Mouse (Mus musculus): ENCODE measurements around the gene Polrmt. TPM values are rescaled to one million over a fixed set of nuclear protein-coding genes. Genes with fewer than 3 reads are reported as not detected.

Polrmt gene
- 54.0 and 54.1 TPM in 2 replicates for polyA plus RNA-seq (2016; fragmentation: Nextera tagmentation; extraction: Ambion mirVana)

DNA sequence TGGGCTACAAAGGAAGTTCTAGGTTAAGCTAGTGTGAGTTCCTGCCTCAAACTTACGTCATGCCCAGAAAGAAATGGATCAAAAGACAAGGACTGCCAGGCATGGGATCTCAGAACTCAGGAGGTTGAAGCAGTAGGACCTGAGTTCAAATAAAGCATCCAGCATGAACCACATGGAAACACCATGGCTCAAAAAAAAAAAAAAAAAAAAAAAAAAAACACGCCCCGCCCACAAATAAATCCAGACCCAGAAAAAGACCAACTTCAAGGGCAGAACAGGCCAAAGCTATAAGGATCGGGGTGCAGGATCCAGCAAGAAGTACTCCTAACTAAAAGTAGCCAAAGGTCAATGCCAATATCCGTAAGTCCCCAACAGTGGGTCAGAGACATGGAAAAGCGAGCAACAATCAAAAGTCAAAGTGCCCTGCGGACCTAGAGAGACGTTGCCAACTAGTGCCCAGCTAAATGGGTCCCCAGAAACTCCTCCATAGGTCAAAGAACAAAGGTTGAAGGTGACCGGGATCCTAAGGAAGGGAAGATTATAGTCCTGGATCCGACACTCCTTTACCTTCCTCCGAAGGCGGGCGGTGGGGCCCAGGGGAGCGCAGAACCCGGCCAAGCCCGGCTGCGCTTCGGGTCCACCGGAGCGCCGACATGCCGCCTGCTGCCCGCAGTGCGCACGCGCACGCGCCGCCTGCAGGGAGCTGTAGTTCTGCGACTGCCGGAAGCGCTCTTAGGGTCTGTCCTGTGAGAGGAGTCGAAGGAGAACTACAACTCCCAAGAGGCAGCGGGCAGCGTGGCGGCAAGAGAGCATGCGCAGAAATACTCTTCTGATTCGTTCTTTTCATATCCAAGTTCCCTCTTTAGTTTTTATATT, at the start of gene Polrmt:
Polrmt (minus strand) TSS at position 684 of the 876 bp plus-strand sequence.
- Histone ChIP-seq H3K4me3 (replicated peaks) (peak within 1 kb of the TSS; percentile 56), H3K9me3 (0 out of 2 replicates have a peak, but pooled peaks cover 1% of the 10 kb centered on the region), H3K9ac (replicated peaks) (peak within 1 kb of the TSS; percentile 56), H3K4me2 (peak within 1 kb of the TSS; percentile 58), H3K36me3 (peaks cover 34% of the 10 kb centered on the region), H3K27ac (no peak within 1 kb of the TSS), H3K27me3 (no peaks in the 10 kb centered on the region), H3K4me1 (replicated peaks) (peaks cover 6% of the 10 kb centered on the region)
- 3% methylated on average over 38 of the region's 38 CpGs for WGBS
- peak; percentile 92 for ATAC-seq (ENCODE audit: insufficient number of reproducible peaks, insufficient read depth, low FRiP score, low TSS enrichment, low read depth)

DNA sequence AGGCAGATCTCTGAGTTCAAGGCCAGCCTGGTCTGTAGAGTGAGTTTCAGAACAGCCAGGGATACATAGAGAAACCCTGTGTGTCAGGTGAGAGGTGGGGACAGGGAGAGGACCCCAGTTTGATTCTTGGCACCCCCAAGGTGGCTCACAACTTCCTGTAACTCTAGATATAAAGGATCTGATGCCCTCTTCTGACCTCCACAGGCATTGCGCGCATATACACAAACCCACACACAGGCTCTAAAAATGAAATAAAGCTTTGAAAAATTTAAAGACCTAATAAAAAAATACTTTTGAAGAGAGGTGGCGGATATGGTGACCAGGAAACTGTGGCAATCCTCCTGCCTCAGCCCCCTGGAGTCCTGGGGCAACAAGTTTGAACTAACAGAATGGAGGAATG, 49.5 kb upstream of the Polrmt start:
- Histone ChIP-seq H3K27me3 (no peaks in the 10 kb centered on the region), H3K9me3 (0 out of 2 replicates have a peak, but pooled peaks cover 3% of the 10 kb centered on the region), H3K4me2 (no peak overlapping the region), H3K4me3 (replicated peaks) (no peak overlapping the region), H3K9ac (replicated peaks) (no peak overlapping the region), H3K27ac (no peak overlapping the region), H3K4me1 (replicated peaks) (peaks cover 31% of the 10 kb centered on the region), H3K36me3 (peaks cover 15% of the 10 kb centered on the region; the same call in 1 of the 2 replicates)
- WGBS, result 91% methylated on average over 3 of the region's 3 CpGs
- ATAC-seq (ENCODE audit: insufficient number of reproducible peaks, insufficient read depth, low FRiP score, low TSS enrichment, low read depth), result no peak

DNA sequence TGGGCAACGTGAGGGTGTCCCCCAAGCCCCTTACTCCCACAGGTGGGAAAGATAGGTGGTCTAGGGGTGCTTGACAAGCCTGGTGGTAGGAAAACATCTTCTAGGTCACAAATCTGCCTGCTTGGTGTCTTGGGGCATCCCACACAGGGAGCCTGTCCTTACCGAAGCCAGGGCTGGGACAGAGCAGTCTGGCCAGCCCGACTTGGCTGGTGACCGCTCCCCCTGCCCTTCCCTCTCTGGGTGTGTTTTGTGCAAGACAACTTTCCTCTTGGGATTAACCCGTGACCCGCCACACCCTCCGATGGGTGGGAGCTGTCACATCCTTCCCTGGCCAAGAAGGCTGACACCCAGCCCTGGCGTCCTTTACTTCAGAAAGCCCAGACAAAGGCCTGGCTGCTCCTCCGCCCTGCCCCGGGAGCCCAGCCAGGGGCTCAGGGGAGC, 48.1 kb upstream of the Polrmt start:
- H3K9me3 ChIP-seq, result 0 out of 2 replicates have a peak, but pooled peaks cover 3% of the 10 kb centered on the region
- H3K27me3 ChIP-seq, result peaks cover 5% of the 10 kb centered on the region; the same call in 1 of the 2 replicates
- no peak for ATAC-seq (ENCODE audit: insufficient number of reproducible peaks, insufficient read depth, low FRiP score, low TSS enrichment, low read depth)
- H3K9ac ChIP-seq (replicated peaks), result peak overlapping the region; percentile 94
- peak overlapping the region; percentile 84 for H3K27ac ChIP-seq
- H3K4me2 ChIP-seq, result peak overlapping the region; percentile 88
- peaks cover 10% of the 10 kb centered on the region; the same call in 1 of the 2 replicates for H3K36me3 ChIP-seq
- peak overlapping the region; percentile 94 for H3K4me3 ChIP-seq (replicated peaks)
- 11% methylated on average over 10 of the region's 10 CpGs for WGBS
- peaks cover 26% of the 10 kb centered on the region for H3K4me1 ChIP-seq (replicated peaks)

DNA sequence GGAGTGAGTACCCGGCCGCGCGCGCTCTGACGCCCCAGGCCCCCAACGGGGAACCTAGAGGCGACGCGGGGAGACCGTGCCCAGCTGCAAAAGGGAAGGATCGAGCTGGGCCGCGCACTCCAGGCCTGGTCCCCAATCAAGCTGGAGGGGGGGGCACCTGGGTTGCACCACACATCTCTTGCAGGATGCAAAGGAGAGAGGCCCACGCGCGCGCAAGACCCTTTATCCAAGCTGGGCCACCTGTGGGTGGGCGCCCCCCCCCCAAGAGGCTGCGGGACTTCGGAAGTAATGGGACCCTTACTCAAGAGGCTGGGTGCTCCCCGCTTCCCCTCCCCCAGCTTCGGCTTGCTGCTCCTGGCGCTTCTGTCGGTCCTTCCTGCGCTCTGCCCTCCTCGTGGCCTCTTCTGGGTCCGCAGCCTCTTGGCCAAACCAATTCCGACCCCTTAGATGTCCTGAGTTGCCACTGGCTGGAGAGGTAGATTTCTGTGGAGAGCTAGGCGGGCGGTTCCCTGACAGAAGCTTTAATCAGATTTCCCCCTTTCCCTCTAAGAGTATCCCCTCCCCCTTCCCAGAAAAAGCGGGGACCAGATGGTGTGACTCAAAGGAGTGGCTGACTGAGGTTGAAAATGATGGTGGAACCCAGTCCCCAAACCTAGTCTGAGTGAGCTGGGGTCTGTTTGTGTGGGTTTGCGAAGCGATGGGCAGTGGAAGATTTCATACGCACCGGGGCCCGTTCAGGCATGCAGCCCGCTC, 47.5 kb upstream of the Polrmt start:
- ATAC-seq (ENCODE audit: insufficient number of reproducible peaks, insufficient read depth, low FRiP score, low TSS enrichment, low read depth), result no peak; the same call in 1 of the 2 replicates
- 2% methylated on average over 38 of the region's 38 CpGs for WGBS
- peak overlapping the region; percentile 84 for H3K27ac ChIP-seq
- H3K9ac ChIP-seq (replicated peaks), result peak overlapping the region; percentile 94
- peak overlapping the region; percentile 88 for H3K4me2 ChIP-seq
- H3K27me3 ChIP-seq, result peaks cover 6% of the 10 kb centered on the region; the same call in 1 of the 2 replicates
- H3K4me3 ChIP-seq (replicated peaks), result peak overlapping the region; percentile 94
- H3K4me1 ChIP-seq (replicated peaks), result peaks cover 26% of the 10 kb centered on the region
- peaks cover 6% of the 10 kb centered on the region; the same call in 1 of the 2 replicates for H3K36me3 ChIP-seq
- H3K9me3 ChIP-seq, result 0 out of 2 replicates have a peak, but pooled peaks cover 3% of the 10 kb centered on the region

DNA sequence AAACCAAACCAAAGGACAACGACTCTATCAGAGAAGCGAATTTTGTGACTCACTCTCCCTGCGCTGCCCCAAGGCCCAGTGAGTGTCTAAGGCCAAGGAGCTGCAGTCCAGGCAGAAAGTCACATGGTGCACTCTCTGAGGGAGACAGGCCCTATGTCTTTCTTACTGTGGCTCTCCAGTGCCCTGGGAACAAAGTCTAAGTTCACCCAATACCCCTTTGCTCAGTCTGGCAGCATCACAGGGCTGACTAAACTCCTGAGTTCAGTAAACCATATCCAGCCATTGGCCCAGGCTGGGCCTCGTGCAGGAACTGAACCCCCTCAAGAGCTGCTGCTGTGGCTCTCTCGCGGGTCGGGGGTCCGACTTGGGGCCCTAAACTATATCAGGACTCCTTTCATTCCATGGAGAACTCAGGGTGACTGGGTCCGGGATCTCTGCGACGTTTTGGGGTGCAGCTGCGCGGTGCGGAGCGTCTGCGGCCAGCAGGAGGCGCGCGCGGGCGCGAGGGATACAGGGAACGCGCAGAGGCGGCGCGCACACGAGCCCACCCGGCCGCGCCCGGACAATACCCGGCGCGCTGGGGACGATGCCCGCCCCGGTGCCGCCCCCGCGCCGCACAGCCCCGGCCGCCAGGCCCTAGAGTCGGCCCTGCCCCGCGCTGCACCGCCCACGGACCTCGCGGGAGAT, 46.8 kb upstream of the Polrmt start, which contains the start of gene Palm:
Palm (plus strand) TSS at position 522 of the 687 bp plus-strand sequence.
- H3K36me3 ChIP-seq, result peaks cover 6% of the 10 kb centered on the region; the same call in 1 of the 2 replicates
- peaks cover 26% of the 10 kb centered on the region for H3K4me1 ChIP-seq (replicated peaks)
- H3K9me3 ChIP-seq, result 0 out of 2 replicates have a peak, but pooled peaks cover 3% of the 10 kb centered on the region
- peak within 1 kb of the TSS; percentile 94 for H3K4me3 ChIP-seq (replicated peaks)
- peak within 1 kb of the TSS; percentile 84 for H3K27ac ChIP-seq
- H3K4me2 ChIP-seq, result peak within 1 kb of the TSS; percentile 88
- ATAC-seq (ENCODE audit: insufficient number of reproducible peaks, insufficient read depth, low FRiP score, low TSS enrichment, low read depth), result peak; percentile 54
- H3K27me3 ChIP-seq, result peaks cover 6% of the 10 kb centered on the region; the same call in 1 of the 2 replicates
- H3K9ac ChIP-seq (replicated peaks), result peak within 1 kb of the TSS; percentile 94
- 6% methylated on average over 51 of the region's 51 CpGs for WGBS

DNA sequence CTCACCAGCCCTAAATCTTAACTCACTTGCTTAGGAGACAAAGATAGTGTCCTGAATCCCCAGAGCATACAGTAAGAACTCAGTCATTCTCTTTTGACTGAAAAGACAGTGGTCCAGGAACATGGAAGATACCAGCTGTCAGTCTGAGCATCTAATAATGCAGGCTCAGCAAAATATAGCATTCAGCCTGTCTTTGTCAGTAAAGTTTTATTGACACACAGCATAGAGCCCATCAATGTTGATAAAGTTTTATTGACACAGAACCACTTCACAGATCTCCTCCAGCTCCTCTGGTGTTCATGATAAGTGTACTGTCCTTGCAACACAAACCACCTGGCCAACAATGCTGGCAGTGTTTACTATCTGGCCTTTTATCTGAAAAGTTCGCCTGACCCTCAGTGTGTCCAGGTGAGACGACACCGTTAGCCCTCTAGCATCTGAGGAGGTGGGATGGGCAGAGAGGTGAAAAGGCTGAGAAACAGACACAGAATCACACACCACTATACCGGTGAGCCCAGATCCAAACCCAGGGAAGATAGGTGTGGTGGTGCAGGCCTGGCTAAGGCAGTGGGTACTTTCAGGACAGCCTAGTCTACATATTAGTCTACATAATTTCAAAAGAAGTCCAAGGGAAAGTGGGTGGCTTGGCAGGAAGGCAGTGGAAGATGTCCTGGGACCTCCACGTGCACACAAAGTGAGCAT, 46.1 kb upstream of the Polrmt start:
- H3K27me3 ChIP-seq, result peaks cover 6% of the 10 kb centered on the region; the same call in 1 of the 2 replicates
- 0 out of 2 replicates have a peak, but pooled peaks cover 3% of the 10 kb centered on the region for H3K9me3 ChIP-seq
- peak overlapping the region; percentile 88; the same call in 1 of the 2 replicates for H3K4me2 ChIP-seq
- 83% methylated on average over 5 of the region's 5 CpGs for WGBS
- no peak overlapping the region for H3K9ac ChIP-seq (replicated peaks)
- H3K4me1 ChIP-seq (replicated peaks), result peaks cover 25% of the 10 kb centered on the region
- no peak for ATAC-seq (ENCODE audit: insufficient number of reproducible peaks, insufficient read depth, low FRiP score, low TSS enrichment, low read depth)
- H3K27ac ChIP-seq, result no peak overlapping the region
- peaks cover 6% of the 10 kb centered on the region; the same call in 1 of the 2 replicates for H3K36me3 ChIP-seq
- H3K4me3 ChIP-seq (replicated peaks), result 0 out of 2 replicates have a peak overlapping the region, but pooled peaks have one; percentile 94

DNA sequence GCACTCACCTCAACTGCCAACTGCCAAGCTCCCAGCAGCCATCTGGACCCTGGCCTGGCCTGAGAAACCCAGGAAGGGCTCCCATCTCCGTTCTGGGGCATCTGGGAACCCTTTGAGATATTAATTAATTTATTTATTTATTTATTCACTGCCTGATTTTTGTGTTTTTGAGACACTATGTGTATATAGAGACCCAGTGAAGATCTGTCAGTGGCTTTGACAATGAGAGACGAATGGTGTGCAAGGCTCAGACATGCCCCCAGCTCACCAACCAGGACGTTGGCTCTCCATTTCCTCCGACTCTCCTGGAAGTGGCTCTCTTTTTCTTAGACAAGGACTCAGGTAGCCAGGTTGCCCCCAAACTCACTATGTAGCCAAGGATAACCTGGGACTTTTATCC, 44.5 kb upstream of the Polrmt start, which contains the start of gene Prss57:
Prss57 (minus strand) TSS at position 101 of the 400 bp plus-strand sequence.
- no peak within 1 kb of the TSS for H3K4me3 ChIP-seq (replicated peaks)
- H3K9me3 ChIP-seq, result 0 out of 2 replicates have a peak, but pooled peaks cover 3% of the 10 kb centered on the region
- peaks cover 6% of the 10 kb centered on the region; the same call in 1 of the 2 replicates for H3K27me3 ChIP-seq
- peaks cover 3% of the 10 kb centered on the region; the same call in 1 of the 2 replicates for H3K36me3 ChIP-seq
- peaks cover 15% of the 10 kb centered on the region for H3K4me1 ChIP-seq (replicated peaks)
- no peak for ATAC-seq (ENCODE audit: insufficient number of reproducible peaks, insufficient read depth, low FRiP score, low TSS enrichment, low read depth)
- WGBS, result 85% methylated on average over 4 of the region's 4 CpGs
- H3K27ac ChIP-seq, result no peak within 1 kb of the TSS
- H3K9ac ChIP-seq (replicated peaks), result no peak within 1 kb of the TSS
- H3K4me2 ChIP-seq, result no peak within 1 kb of the TSS

DNA sequence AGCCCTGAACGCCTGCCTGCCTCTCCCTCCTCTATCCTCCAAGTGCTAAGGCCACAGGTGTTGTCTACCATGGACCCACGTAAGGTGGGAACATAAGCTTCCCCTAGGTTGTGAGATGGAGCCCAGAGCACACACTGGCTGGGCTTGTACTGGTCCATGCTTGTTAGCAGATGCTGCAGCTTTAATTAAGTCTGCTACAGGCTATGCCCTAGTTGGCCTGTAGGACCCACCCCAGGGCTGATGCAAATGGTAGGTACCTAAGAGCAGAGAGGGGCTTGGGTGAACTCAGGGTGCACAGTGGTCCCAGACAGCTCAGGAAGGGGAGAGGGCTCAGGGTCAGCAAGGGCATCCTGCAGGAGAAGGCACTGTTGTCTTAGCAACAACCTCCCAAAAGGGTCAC, 43.2 kb upstream of the Polrmt start:
- ATAC-seq (ENCODE audit: insufficient number of reproducible peaks, insufficient read depth, low FRiP score, low TSS enrichment, low read depth), result no peak
- Histone ChIP-seq H3K4me1 (replicated peaks) (peaks cover 9% of the 10 kb centered on the region), H3K27me3 (peaks cover 12% of the 10 kb centered on the region; the same call in 1 of the 2 replicates), H3K4me2 (no peak overlapping the region), H3K36me3 (no peaks in the 10 kb centered on the region), H3K27ac (no peak overlapping the region), H3K9ac (replicated peaks) (no peak overlapping the region), H3K4me3 (replicated peaks) (no peak overlapping the region), H3K9me3 (no peaks in the 10 kb centered on the region)
- 66% methylated on average over 2 of the region's 2 CpGs for WGBS

DNA sequence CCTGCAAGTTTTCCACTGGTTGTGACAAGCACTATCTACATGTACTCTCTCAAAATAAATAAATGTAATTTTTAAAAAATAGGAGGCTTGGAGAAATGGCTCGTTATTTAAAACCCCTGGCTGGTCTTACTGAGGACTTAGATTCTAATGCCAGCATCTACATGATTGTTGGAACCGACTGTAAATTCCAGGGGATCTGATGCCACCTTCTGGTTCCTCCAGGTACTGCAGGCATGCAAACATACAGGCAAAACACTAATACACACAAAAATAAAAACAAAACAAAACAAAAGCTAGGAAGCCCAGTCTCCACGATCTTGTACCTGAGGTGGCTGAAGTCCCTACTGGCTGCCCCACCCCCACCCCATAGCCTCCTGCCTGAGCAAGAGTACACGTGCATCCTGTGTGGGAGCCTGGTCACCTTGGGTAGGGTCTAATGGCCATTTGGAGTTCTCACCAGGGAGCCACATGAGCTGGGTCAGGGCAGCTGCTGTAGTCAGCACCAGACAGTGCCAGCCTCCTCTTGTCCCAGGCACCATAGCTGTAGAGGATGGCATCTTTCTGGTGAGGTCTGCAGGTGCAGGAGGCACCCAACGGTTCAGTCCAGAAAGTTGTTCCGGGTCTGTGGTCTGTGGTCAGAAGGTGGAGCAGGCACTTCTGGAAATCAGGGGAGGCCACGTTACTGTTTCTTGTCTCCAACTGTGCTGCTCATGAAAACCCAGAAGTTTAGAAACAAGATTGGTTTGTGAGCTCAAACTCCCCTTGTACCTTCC, 42.2 kb upstream of the Polrmt start:
- WGBS, result 38% methylated on average over 7 of the region's 7 CpGs

More for the DNA sequence above, 42.2 kb upstream of the Polrmt start:
- no peak for ATAC-seq (ENCODE audit: insufficient number of reproducible peaks, insufficient read depth, low FRiP score, low TSS enrichment, low read depth)
- H3K36me3 ChIP-seq, result no peaks in the 10 kb centered on the region
- H3K4me2 ChIP-seq, result no peak overlapping the region
- H3K9me3 ChIP-seq, result no peaks in the 10 kb centered on the region
- no peak overlapping the region for H3K4me3 ChIP-seq (replicated peaks)
- H3K4me1 ChIP-seq (replicated peaks), result 0 out of 2 replicates have a peak, but pooled peaks cover 4% of the 10 kb centered on the region
- no peak overlapping the region for H3K9ac ChIP-seq (replicated peaks)
- H3K27ac ChIP-seq, result no peak overlapping the region
- peaks cover 19% of the 10 kb centered on the region; the same call in 1 of the 2 replicates for H3K27me3 ChIP-seq
